Mouse (Mus musculus) lung, postnatal 0 days (tissue): ENCODE results near the gene Gm136. TPM values are rescaled to one million over a fixed set of nuclear protein-coding genes. Genes with fewer than 3 reads are reported as not detected.

Experiments
- ATAC-seq: fragments of 200-750 bp; cut with Nextera tagmentation; 2 replicates; pipeline ENCODE4 v1.8.0; 2017; ENCODE audit warnings: moderate library complexity
- DNase-seq: peaks from one replicate; pipeline ENCODE4 v3.0.0-alpha.2; 2016; ENCODE audit warnings: low spot score
- H3K27ac ChIP-seq: fragments of 300-500 bp; sonication (generic); 2 replicates; pipeline ENCODE4 v1.5.1; 2014; ENCODE audit warnings: antibody characterized with exemption, mild to moderate bottlenecking, low read length, mixed read lengths
- H3K27me3 ChIP-seq: fragments of 300-500 bp; sonication (generic); replicated peaks from 2 replicates; pipeline ENCODE4 v1.6.1; 2014; ENCODE audit warnings: low read length, mixed read lengths; ENCODE audit not compliant: insufficient read depth
- H3K36me3 ChIP-seq: fragments of 300-500 bp; sonication (generic); 2 replicates; pipeline ENCODE4 v1.6.1; 2014; ENCODE audit warnings: low read length, mixed read lengths; ENCODE audit not compliant: insufficient read depth
- H3K4me1 ChIP-seq: fragments of 300-500 bp; sonication (generic); 2 replicates; pipeline ENCODE4 v1.6.1; 2014; ENCODE audit warnings: antibody characterized with exemption, low read depth, low read length, mixed read lengths; ENCODE audit not compliant: insufficient read depth
- H3K4me2 ChIP-seq: fragments of 300-500 bp; sonication (generic); replicated peaks from 2 replicates; pipeline ENCODE4 v1.6.1; 2014; ENCODE audit warnings: low read depth, mild to moderate bottlenecking, low read length, moderate library complexity, mixed read lengths
- H3K4me3 ChIP-seq: fragments of 300-500 bp; sonication (generic); 2 replicates; pipeline ENCODE4 v1.5.1; 2014; ENCODE audit warnings: low read depth, low read length
- H3K9ac ChIP-seq: fragments of 300-500 bp; sonication (generic); replicated peaks from 2 replicates; pipeline ENCODE4 v1.6.1; 2014; ENCODE audit warnings: low read depth, mild to moderate bottlenecking
- H3K9me3 ChIP-seq: fragments of 300-500 bp; sonication (generic); 2 replicates; pipeline ENCODE4 v1.6.1; 2016; ENCODE audit warnings: low read length, mixed read lengths
- CTCF ChIP-seq: IDR thresholded peaks from 2 replicates; pipeline ENCODE4 v1.5.1; 2016; ENCODE audit warnings: antibody characterized with exemption, mild to moderate bottlenecking
- EP300 ChIP-seq: IDR thresholded peaks from 2 replicates; pipeline ENCODE4 v1.6.1; 2016; ENCODE audit warnings: antibody characterized with exemption, mild to moderate bottlenecking, control low read depth
- WGBS: fragments of 180-500 bp; shearing (Covaris S2); extraction: QIAGEN DNeasy Blood & Tissue Kit; methylation state at CpG from one replicate; pipeline ENCODE4 v1.1.7; 2014; 5-methylcytosine and 5-hydroxymethylcytosine counted together
- polyA plus RNA-seq: library from polyadenylated mRNA; unstranded; fragments of >200 nt; fragmentation: Nextera tagmentation; extraction: Ambion mirVana; gene quantifications from 2 replicates; pipeline ENCODE4 v1.2.1, GENCODE M21; 2015

Gene Gm136
- polyA plus RNA-seq, 1 experiment from 2014 or later, result not detected

DNA sequence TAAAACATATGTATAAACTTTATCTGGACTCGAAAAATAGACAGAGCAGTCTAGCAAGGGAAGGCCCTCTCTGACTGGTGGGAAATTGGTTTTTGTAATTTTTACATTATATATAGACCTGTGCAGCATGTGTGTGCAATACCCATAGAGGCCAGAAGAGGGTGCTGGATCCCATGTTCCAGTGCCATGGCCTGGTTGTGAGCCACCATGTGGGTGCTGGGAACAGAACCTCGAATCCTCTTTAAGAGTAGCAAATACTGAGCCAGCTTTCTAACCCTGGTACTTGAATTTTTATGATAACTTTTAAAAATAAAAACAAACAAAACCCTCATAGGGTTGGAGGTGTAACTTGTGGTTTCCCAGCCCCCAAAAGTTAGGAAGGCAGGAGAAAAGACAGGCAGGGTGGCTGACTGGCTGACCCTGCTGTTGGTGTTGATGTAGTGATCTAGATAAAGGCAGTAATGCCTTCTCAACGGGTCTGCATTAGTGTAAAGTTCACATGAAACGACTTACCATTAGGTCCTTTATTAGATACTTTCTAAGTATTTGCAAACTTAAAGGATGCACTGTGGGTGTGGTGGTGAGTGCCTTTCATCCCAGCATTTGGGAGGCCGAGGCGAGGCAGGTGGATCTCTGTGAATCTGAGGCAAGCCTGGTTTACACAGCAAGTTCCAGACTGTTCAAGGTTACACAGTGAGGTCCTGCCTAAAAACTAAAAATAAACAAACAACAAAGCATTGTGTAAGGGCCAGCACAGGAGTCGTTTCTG, 35.8 kb downstream of the Gm136 start:
- Histone ChIP-seq H3K4me2 (no peak overlapping the region), H3K27me3 (no peaks in the 10 kb centered on the region), H3K4me1 (no peaks in the 10 kb centered on the region), H3K4me3 (no peak overlapping the region), H3K36me3 (no peaks in the 10 kb centered on the region), H3K9me3 (no peaks in the 10 kb centered on the region), H3K27ac (no peak overlapping the region), H3K9ac (no peak overlapping the region)
- TF ChIP-seq EP300, result no peak
- no peak for TF ChIP-seq CTCF
- WGBS, result 85% methylated on average over 7 of the region's 7 CpGs
- ATAC-seq (no peak), DNase-seq (no peak)

DNA sequence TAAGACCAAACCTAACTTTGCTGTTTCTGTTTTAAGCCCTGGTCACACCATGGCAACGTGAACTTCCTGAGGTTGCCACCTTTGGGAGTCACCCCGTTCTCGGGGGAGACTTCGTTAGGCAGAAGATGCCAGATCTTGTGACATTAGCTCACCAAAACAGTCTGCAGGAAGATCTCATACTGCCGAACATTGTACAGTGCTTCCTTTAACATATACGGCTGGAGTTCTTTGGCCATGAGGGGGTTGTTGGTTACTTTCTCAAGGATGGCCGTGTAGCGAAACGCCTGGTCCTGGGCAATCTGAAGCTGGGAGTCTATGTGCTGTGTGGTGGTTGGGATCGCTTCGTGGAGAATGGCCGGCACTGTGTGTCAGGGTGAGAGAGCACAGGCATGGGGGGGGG, 36.6 kb downstream of the Gm136 start:
- no peaks in the 10 kb centered on the region for H3K36me3 ChIP-seq
- ATAC-seq, result no peak
- no peaks in the 10 kb centered on the region for H3K9me3 ChIP-seq
- H3K4me1 ChIP-seq, result no peaks in the 10 kb centered on the region
- H3K4me2 ChIP-seq, result no peak overlapping the region
- no peak overlapping the region for H3K27ac ChIP-seq
- H3K27me3 ChIP-seq, result no peaks in the 10 kb centered on the region
- no peak overlapping the region for H3K9ac ChIP-seq
- 97% methylated on average over 12 of the region's 12 CpGs for WGBS
- no peak for DNase-seq
- TF ChIP-seq CTCF (no peak), EP300 (no peak)
- no peak overlapping the region for H3K4me3 ChIP-seq

- H3K9me3 ChIP-seq, result no peaks in the 10 kb centered on the region
- no peaks in the 10 kb centered on the region for H3K36me3 ChIP-seq
- WGBS, result 95% methylated on average over 1 of the region's 1 CpGs
- no peaks in the 10 kb centered on the region for H3K4me1 ChIP-seq
- H3K27me3 ChIP-seq, result no peaks in the 10 kb centered on the region
- H3K4me2 ChIP-seq, result no peak overlapping the region
- no peak overlapping the region for H3K27ac ChIP-seq
- DNase-seq (no peak), ATAC-seq (no peak)
- H3K4me3 ChIP-seq, result no peak overlapping the region
- TF ChIP-seq EP300, result no peak
- no peak for TF ChIP-seq CTCF
- no peak overlapping the region for H3K9ac ChIP-seq
Measured at GRCm38 (mm10) chr4:34715062-34715461, 41.0 kb downstream of the Gm136 start.

DNA sequence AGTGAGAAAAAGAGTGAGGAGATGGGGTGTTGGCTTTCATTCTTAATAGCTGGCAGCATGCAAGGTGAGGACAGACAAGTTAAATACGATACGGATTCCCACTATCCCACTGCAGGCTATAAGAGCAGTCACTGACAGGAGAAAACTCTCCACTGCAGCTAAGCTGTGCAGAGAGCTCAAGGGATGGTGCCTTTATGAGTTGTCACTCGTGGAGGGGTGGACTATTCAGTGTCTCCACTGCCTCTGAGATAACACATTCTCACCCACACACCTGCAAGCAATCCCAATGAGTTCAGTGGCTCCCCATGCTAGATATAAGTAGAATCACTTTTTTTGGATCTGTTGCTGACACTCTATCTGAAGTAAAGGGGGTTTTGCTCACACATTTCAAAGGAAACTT, 47.9 kb downstream of the Gm136 start:
- 61% methylated on average over 3 of the region's 3 CpGs for WGBS
- ATAC-seq (no peak), DNase-seq (no peak)
- H3K4me2 ChIP-seq, result no peak overlapping the region
- H3K9ac ChIP-seq, result no peak overlapping the region
- TF ChIP-seq CTCF (no peak), EP300 (no peak)
- no peak overlapping the region for H3K4me3 ChIP-seq
- H3K9me3 ChIP-seq, result no peaks in the 10 kb centered on the region
- no peaks in the 10 kb centered on the region for H3K27me3 ChIP-seq
- H3K27ac ChIP-seq, result no peak overlapping the region
- no peaks in the 10 kb centered on the region for H3K36me3 ChIP-seq
- H3K4me1 ChIP-seq, result no peaks in the 10 kb centered on the region

DNA sequence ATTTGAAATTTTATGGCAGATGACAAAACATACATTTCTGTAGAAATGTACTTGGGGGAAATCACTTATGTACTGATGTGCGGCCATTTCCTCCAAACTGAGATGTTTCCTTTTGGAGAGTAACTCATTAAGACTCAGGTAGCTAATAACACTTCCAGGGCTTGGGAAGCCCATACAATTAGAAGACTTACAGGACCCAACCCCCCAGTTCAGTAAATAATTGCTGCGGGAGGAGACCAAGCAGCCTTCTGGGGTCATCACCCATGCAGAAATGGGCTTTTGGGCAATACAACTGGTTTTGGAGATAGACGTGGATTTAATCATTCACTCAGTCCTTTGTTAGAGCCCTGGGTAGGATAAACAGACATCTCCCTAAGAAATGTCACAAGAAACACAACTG, 48.8 kb downstream of the Gm136 start:
- WGBS, result 71% methylated on average over 3 of the region's 3 CpGs
- no peak overlapping the region for H3K27ac ChIP-seq
- no peaks in the 10 kb centered on the region for H3K9me3 ChIP-seq
- ATAC-seq, result no peak
- DNase-seq, result no peak
- H3K36me3 ChIP-seq, result no peaks in the 10 kb centered on the region
- no peak overlapping the region for H3K4me2 ChIP-seq
- H3K4me1 ChIP-seq, result no peaks in the 10 kb centered on the region
- H3K9ac ChIP-seq, result no peak overlapping the region
- no peak for TF ChIP-seq CTCF
- no peak for TF ChIP-seq EP300
- H3K4me3 ChIP-seq, result no peak overlapping the region
- no peaks in the 10 kb centered on the region for H3K27me3 ChIP-seq

DNA sequence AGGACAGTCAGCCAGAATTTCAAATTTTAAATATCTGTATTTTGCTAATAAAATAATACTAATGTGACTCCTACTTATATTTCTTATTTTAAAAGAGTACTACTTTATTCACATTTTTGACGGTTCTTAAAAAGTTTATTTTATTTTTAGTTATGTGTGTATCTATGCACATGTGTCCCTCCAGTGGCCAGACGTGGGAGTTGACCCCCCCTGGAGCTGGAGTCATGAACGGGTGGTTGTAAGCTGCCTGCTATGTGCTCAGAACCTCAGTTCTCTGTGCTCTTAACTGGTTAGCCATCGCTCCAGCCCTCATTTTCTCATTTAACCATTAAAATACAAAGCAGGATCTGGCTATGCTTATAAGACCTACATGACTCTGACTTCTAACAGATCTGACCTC, 53.0 kb downstream of the Gm136 start:
- H3K4me2 ChIP-seq, result no peak overlapping the region
- no peak overlapping the region for H3K27ac ChIP-seq
- H3K9ac ChIP-seq, result no peak overlapping the region
- DNase-seq (no peak), ATAC-seq (no peak)
- no peak for TF ChIP-seq CTCF
- TF ChIP-seq EP300, result no peak
- WGBS, result 53% methylated on average over 4 of the region's 4 CpGs
- no peaks in the 10 kb centered on the region for H3K9me3 ChIP-seq
- H3K27me3 ChIP-seq, result no peaks in the 10 kb centered on the region
- H3K36me3 ChIP-seq, result no peaks in the 10 kb centered on the region
- H3K4me1 ChIP-seq, result no peaks in the 10 kb centered on the region
- no peak overlapping the region for H3K4me3 ChIP-seq

DNA sequence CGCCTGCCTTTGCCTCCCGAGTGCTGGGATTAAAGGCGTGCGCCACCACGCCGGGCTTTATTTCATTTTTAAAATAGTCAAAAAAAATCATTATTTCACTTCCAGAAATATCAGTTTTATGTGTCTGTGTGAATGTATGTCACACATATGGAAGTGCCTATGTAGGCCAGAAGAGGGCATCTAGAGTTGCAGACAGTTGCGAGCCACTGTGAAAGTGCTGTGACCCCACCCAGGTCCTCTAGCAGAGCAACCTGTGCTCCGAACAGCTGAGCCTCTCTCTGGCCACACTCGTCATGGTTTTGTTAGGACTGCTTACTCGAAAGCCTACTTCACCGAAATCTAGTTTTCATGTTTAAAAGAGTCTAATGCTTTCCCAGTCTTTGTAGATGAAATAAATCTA, 53.8 kb downstream of the Gm136 start:
- H3K27me3 ChIP-seq, result no peaks in the 10 kb centered on the region
- TF ChIP-seq EP300 (no peak), CTCF (no peak)
- no peak overlapping the region for H3K4me2 ChIP-seq
- no peaks in the 10 kb centered on the region for H3K4me1 ChIP-seq
- no peaks in the 10 kb centered on the region for H3K36me3 ChIP-seq
- ATAC-seq (no peak), DNase-seq (no peak)
- H3K9me3 ChIP-seq, result no peaks in the 10 kb centered on the region
- no peak overlapping the region for H3K9ac ChIP-seq
- no peak overlapping the region for H3K27ac ChIP-seq
- 97% methylated on average over 11 of the region's 11 CpGs for WGBS
- no peak overlapping the region for H3K4me3 ChIP-seq
